17 mouse cellular contexts compared by ENCODE assay signal in the genomic region with DNA sequence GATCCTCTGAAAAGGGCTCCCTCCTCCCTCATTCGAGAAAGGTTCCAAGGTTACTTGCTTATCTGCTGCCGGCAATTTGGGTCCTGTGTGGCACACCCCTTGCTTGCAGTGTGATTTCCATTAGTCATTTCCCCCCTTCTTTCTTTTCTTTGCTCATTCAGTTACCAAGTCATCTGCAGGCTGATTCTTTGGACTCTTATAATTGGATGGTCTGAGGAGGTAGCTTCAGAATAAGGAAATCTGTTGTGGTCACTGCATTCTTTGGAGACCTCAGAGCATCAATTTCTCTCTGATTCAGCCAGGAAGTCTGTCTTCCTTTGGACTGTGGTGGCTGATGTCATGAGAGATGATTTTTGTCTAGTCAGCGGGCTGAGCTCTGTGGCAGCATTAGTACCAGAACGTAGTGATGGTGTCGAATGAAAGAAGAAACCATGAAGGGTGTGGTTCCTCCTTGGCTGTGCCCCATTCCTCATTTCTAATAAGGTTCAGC.
DNase-seq lines count a peak whose midpoint lies in the region; ATAC-seq lines count a peak whose summit lies in the region.
"Had no signal": no experiment of that assay in that cellular context is flagged by ENCODE, and none has a peak within 500 bp of the region (broad histone marks: within the 10 kb centered on the region; RNA-seq: fewer than 3 reads in every experiment).

No protein-coding gene starts in this region.

- no peak overlapping the region for H3K4me3 ChIP-seq in heart, embryonic 11.5 days (ENCODE audit: low read depth, low read length)
- H3K4me3 ChIP-seq: heart, embryonic 10.5 days had no signal

- no peaks in the 10 kb centered on the region for H3K9me3 ChIP-seq in heart, embryonic 11.5 days (replicated peaks; ENCODE audit: control insufficient read depth, low read length)
- H3K9me3 ChIP-seq: heart, embryonic 10.5 days had no signal

- H3K4me1 ChIP-seq in heart, embryonic 11.5 days (ENCODE audit: control insufficient read depth, insufficient read depth, low read length) = no peaks in the 10 kb centered on the region
- H3K4me1 ChIP-seq: heart, embryonic 10.5 days had no signal

- WGBS in heart, embryonic 11.5 days (ENCODE audit: insufficient replicate concordance) = 58% methylated on average over 5 of the region's 5 CpGs

- no peaks in the 10 kb centered on the region for H3K27me3 ChIP-seq in heart, embryonic 11.5 days (ENCODE audit: control insufficient read depth, insufficient read depth, low read length)

- peak; percentile 87 for DNase-seq in heart, adult 11 months
- DNase-seq in monocyte, adult 2 months (ENCODE audit: low read depth in 1 of 2, low spot score in 2 of 2) = peak; percentile 49 to 53
- no peak for DNase-seq in left cerebral cortex, adult 11 months (ENCODE audit: low spot score)
- no peak for DNase-seq in layer of hippocampus, adult 8-10 months (ENCODE audit: low spot score in 2 of 2)
- DNase-seq in layer of hippocampus, postnatal 10 days (ENCODE audit: low spot score in 2 of 2) = no peak
- DNase-seq: adrenal gland, postnatal 10 days; cerebellum, adult 2 months; layer of hippocampus, postnatal 36 days; lung, adult 18-20 months; midbrain, embryonic 14.5 days; spleen, adult 18-20 months; thymus, postnatal 14 days had no signal

- no peak overlapping the region for H3K4me2 ChIP-seq in heart, embryonic 11.5 days

- no peaks in the 10 kb centered on the region for H3K36me3 ChIP-seq in heart, embryonic 11.5 days (ENCODE audit: control insufficient read depth, insufficient read depth, low read length)
- H3K36me3 ChIP-seq: heart, embryonic 10.5 days had no signal

- no peak overlapping the region for H3K27ac ChIP-seq in heart, embryonic 11.5 days (ENCODE audit: low read depth, low read length)
- H3K27ac ChIP-seq: heart, embryonic 10.5 days had no signal

- ATAC-seq in heart, embryonic 11.5 days (replicated peaks; ENCODE audit: insufficient number of reproducible peaks, low FRiP score, low TSS enrichment) = no peak
- ATAC-seq in CD4-positive, CD25-positive, alpha-beta regulatory T cell, adult 4 months = peak; percentile 83
- ATAC-seq in granulocyte monocyte progenitor cell, adult 5-6 weeks (replicated peaks; ENCODE audit: poor library complexity, severe bottlenecking) = peak; percentile 72
- ATAC-seq: intestine, embryonic 16.5 days had no signal

- no peak overlapping the region for H3K9ac ChIP-seq in heart, embryonic 11.5 days (ENCODE audit: low read depth, low read length)

Comparison
In these comparisons a context has a peak if more than half of its experiments do, and no peak if none do; other contexts are left out.
1. DNase-seq: peak in heart, adult 11 months (single experiment) and monocyte, adult 2 months (2 of 2); none in left cerebral cortex, adult 11 months (single experiment), layer of hippocampus, adult 8-10 months (0 of 2) and layer of hippocampus, postnatal 10 days (0 of 2).